Mouse (Mus musculus): ENCODE data around the gene Bola2. TPM values are rescaled to one million over a fixed set of nuclear protein-coding genes. Genes with fewer than 3 reads are reported as not detected.

The Bola2 gene
- polyA plus RNA-seq, 1 experiment from 2014 or later: 164 TPM

- DNase-seq (ENCODE audit: low spot score) (no peak), ATAC-seq (no peak)
- peaks cover 16% of the 10 kb centered on the region for H3K4me1 ChIP-seq (ENCODE audit: control insufficient read depth, insufficient read depth, low read length)
- H3K4me2 ChIP-seq (ENCODE audit: low read length): peak overlapping the region; percentile 25; the same call in 1 of the 2 replicates
- no peak overlapping the region; the same call in 1 of the 2 replicates for H3K9ac ChIP-seq (ENCODE audit: low read length)
- WGBS: 90% methylated on average over 7 of the region's 7 CpGs
- no peaks in the 10 kb centered on the region for H3K27me3 ChIP-seq (replicated peaks; ENCODE audit: control insufficient read depth, insufficient read depth, low read length)
- H3K27ac ChIP-seq (ENCODE audit: low read depth, low read length): no peak overlapping the region
- H3K9me3 ChIP-seq (replicated peaks; ENCODE audit: control insufficient read depth, low read length): no peaks in the 10 kb centered on the region
- peaks cover 27% of the 10 kb centered on the region for H3K36me3 ChIP-seq (ENCODE audit: control insufficient read depth, insufficient read depth, low read length)
- H3K4me3 ChIP-seq (ENCODE audit: low read depth, low read length): no peak overlapping the region
Observed at GRCm38 (mm10) chr7:126693781-126694180, 1.4 kb upstream of the Bola2 start.

GRCm38 (mm10) chr7:126694441-126695051 lies 655 bp upstream of the Bola2 start:
- peak overlapping the region; percentile 75 for H3K4me3 ChIP-seq (ENCODE audit: low read depth, low read length)
- no peak overlapping the region for H3K27ac ChIP-seq (ENCODE audit: low read depth, low read length)
- H3K4me1 ChIP-seq (ENCODE audit: control insufficient read depth, insufficient read depth, low read length): peaks cover 16% of the 10 kb centered on the region
- no peaks in the 10 kb centered on the region for H3K27me3 ChIP-seq (replicated peaks; ENCODE audit: control insufficient read depth, insufficient read depth, low read length)
- peak overlapping the region; percentile 86 for H3K9ac ChIP-seq (ENCODE audit: low read length)
- no peaks in the 10 kb centered on the region for H3K9me3 ChIP-seq (replicated peaks; ENCODE audit: control insufficient read depth, low read length)
- DNase-seq (ENCODE audit: low spot score): peak; percentile 19
- peak overlapping the region; percentile 53 for H3K4me2 ChIP-seq (ENCODE audit: low read length)
- WGBS: 33% methylated on average over 10 of the region's 10 CpGs
- no peak for ATAC-seq
- peaks cover 31% of the 10 kb centered on the region for H3K36me3 ChIP-seq (ENCODE audit: control insufficient read depth, insufficient read depth, low read length)

- peak within 1 kb of the TSS; percentile 94 for H3K27ac ChIP-seq (ENCODE audit: low read depth, low read length)
- peaks cover 16% of the 10 kb centered on the region for H3K4me1 ChIP-seq (ENCODE audit: control insufficient read depth, insufficient read depth, low read length)
- WGBS: 0% methylated on average over 38 of the region's 40 CpGs
- ATAC-seq (peak; percentile 98), DNase-seq (ENCODE audit: low spot score) (peak; percentile 99)
- no peaks in the 10 kb centered on the region for H3K27me3 ChIP-seq (replicated peaks; ENCODE audit: control insufficient read depth, insufficient read depth, low read length)
- peaks cover 35% of the 10 kb centered on the region for H3K36me3 ChIP-seq (ENCODE audit: control insufficient read depth, insufficient read depth, low read length)
- H3K4me2 ChIP-seq (ENCODE audit: low read length): peak within 1 kb of the TSS; percentile 91
- H3K4me3 ChIP-seq (ENCODE audit: low read depth, low read length): peak within 1 kb of the TSS; percentile 75
- peak within 1 kb of the TSS; percentile 86 for H3K9ac ChIP-seq (ENCODE audit: low read length)
- H3K9me3 ChIP-seq (replicated peaks; ENCODE audit: control insufficient read depth, low read length): no peaks in the 10 kb centered on the region
Observed at GRCm38 (mm10) chr7:126695631-126696207, 518 bp downstream of the Bola2 start, which contains the start of gene Slx1b. TSS of gene Slx1b (minus strand) at chr7:126695784.

GRCm38 (mm10) chr7:126696303-126696702 lies 1.1 kb downstream of the Bola2 start:
- 8% methylated on average over 17 of the region's 17 CpGs for WGBS
- Histone ChIP-seq H3K4me1 (ENCODE audit: control insufficient read depth, insufficient read depth, low read length) (peaks cover 18% of the 10 kb centered on the region), H3K9ac (ENCODE audit: low read length) (peak overlapping the region; percentile 78), H3K27ac (ENCODE audit: low read depth, low read length) (no peak overlapping the region), H3K9me3 (replicated peaks; ENCODE audit: control insufficient read depth, low read length) (no peaks in the 10 kb centered on the region), H3K27me3 (replicated peaks; ENCODE audit: control insufficient read depth, insufficient read depth, low read length) (no peaks in the 10 kb centered on the region), H3K4me3 (ENCODE audit: low read depth, low read length) (peak overlapping the region; percentile 75), H3K36me3 (ENCODE audit: control insufficient read depth, insufficient read depth, low read length) (peaks cover 31% of the 10 kb centered on the region), H3K4me2 (ENCODE audit: low read length) (peak overlapping the region; percentile 91)
- ATAC-seq: no peak; the same call in 1 of the 2 replicates
- no peak for DNase-seq (ENCODE audit: low spot score)

- H3K4me2 ChIP-seq (ENCODE audit: low read length): peak overlapping the region; percentile 91
- no peak for ATAC-seq
- peak overlapping the region; percentile 78 for H3K9ac ChIP-seq (ENCODE audit: low read length)
- no peaks in the 10 kb centered on the region for H3K9me3 ChIP-seq (replicated peaks; ENCODE audit: control insufficient read depth, low read length)
- H3K27me3 ChIP-seq (replicated peaks; ENCODE audit: control insufficient read depth, insufficient read depth, low read length): no peaks in the 10 kb centered on the region
- 76% methylated on average over 3 of the region's 3 CpGs for WGBS
- H3K36me3 ChIP-seq (ENCODE audit: control insufficient read depth, insufficient read depth, low read length): peaks cover 27% of the 10 kb centered on the region
- no peak for DNase-seq (ENCODE audit: low spot score)
- H3K4me1 ChIP-seq (ENCODE audit: control insufficient read depth, insufficient read depth, low read length): peaks cover 22% of the 10 kb centered on the region
- H3K4me3 ChIP-seq (ENCODE audit: low read depth, low read length): peak overlapping the region; percentile 75
- no peak overlapping the region for H3K27ac ChIP-seq (ENCODE audit: low read depth, low read length)
Observed at GRCm38 (mm10) chr7:126696886-126697285, 1.7 kb downstream of the Bola2 start.

- ATAC-seq (no peak), DNase-seq (ENCODE audit: low spot score) (no peak)
- no peak overlapping the region for H3K27ac ChIP-seq (ENCODE audit: low read depth, low read length)
- H3K27me3 ChIP-seq (replicated peaks; ENCODE audit: control insufficient read depth, insufficient read depth, low read length): no peaks in the 10 kb centered on the region
- H3K36me3 ChIP-seq (ENCODE audit: control insufficient read depth, insufficient read depth, low read length): peaks cover 20% of the 10 kb centered on the region
- no peaks in the 10 kb centered on the region for H3K9me3 ChIP-seq (replicated peaks; ENCODE audit: control insufficient read depth, low read length)
- no peak overlapping the region for H3K9ac ChIP-seq (ENCODE audit: low read length)
- peaks cover 27% of the 10 kb centered on the region for H3K4me1 ChIP-seq (ENCODE audit: control insufficient read depth, insufficient read depth, low read length)
- WGBS: 96% methylated on average over 8 of the region's 8 CpGs
- no peak overlapping the region for H3K4me3 ChIP-seq (ENCODE audit: low read depth, low read length)
- H3K4me2 ChIP-seq (ENCODE audit: low read length): no peak overlapping the region
Observed at GRCm38 (mm10) chr7:126697838-126698237, 2.6 kb downstream of the Bola2 start.

- ATAC-seq (no peak), DNase-seq (ENCODE audit: low spot score) (no peak)
- Histone ChIP-seq H3K27ac (ENCODE audit: low read depth, low read length) (no peak overlapping the region), H3K9me3 (replicated peaks; ENCODE audit: control insufficient read depth, low read length) (no peaks in the 10 kb centered on the region), H3K9ac (ENCODE audit: low read length) (no peak overlapping the region), H3K36me3 (ENCODE audit: control insufficient read depth, insufficient read depth, low read length) (peaks cover 20% of the 10 kb centered on the region), H3K4me3 (ENCODE audit: low read depth, low read length) (no peak overlapping the region), H3K4me1 (ENCODE audit: control insufficient read depth, insufficient read depth, low read length) (peaks cover 23% of the 10 kb centered on the region), H3K4me2 (ENCODE audit: low read length) (0 out of 2 replicates have a peak overlapping the region, but pooled peaks have one; percentile 23), H3K27me3 (replicated peaks; ENCODE audit: control insufficient read depth, insufficient read depth, low read length) (no peaks in the 10 kb centered on the region)
- 85% methylated on average over 25 of the region's 25 CpGs for WGBS
Observed at GRCm38 (mm10) chr7:126700063-126701015, 5.1 kb downstream of the Bola2 start.

- peak; percentile 30; the same call in 1 of the 2 replicates for ATAC-seq
- H3K9me3 ChIP-seq (replicated peaks; ENCODE audit: control insufficient read depth, low read length): no peaks in the 10 kb centered on the region
Observed at GRCm38 (mm10) chr7:126701070-126701469, 5.9 kb downstream of the Bola2 start.

More at GRCm38 (mm10) chr7:126701070-126701469, 5.9 kb downstream of the Bola2 start:
- Histone ChIP-seq H3K27ac (ENCODE audit: low read depth, low read length) (0 out of 2 replicates have a peak overlapping the region, but pooled peaks have one; percentile 21), H3K4me1 (ENCODE audit: control insufficient read depth, insufficient read depth, low read length) (peaks cover 23% of the 10 kb centered on the region), H3K9ac (ENCODE audit: low read length) (peak overlapping the region; percentile 35; the same call in 1 of the 2 replicates), H3K4me2 (ENCODE audit: low read length) (peak overlapping the region; percentile 23; the same call in 1 of the 2 replicates), H3K4me3 (ENCODE audit: low read depth, low read length) (no peak overlapping the region), H3K27me3 (replicated peaks; ENCODE audit: control insufficient read depth, insufficient read depth, low read length) (no peaks in the 10 kb centered on the region), H3K36me3 (ENCODE audit: control insufficient read depth, insufficient read depth, low read length) (peaks cover 20% of the 10 kb centered on the region)
- 1% methylated on average over 11 of the region's 11 CpGs for WGBS
- peak; percentile 90 for DNase-seq (ENCODE audit: low spot score)
